In the genomic region with DNA sequence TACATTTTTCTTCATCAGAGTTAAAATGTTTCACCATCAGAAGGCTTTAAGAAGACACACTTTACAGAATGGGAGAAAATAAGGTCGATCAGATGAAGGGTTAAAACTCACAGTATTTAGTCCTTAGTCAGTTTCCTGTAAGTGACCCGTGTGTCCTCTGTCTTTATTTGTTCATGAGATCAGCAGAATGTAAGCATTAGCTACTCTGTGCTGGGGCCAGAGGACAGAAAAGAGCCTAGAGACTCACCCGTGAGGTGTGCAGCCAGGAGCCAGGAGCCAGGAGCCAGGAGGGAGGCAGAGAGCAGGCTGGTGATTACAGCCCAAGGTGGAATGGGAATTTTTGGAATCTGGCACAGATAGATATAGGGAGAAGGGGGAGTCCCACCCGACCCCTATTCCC, we compare ENCODE assay signal across 18 mouse cellular contexts.
"Had no signal": no experiment of that assay in that cellular context is flagged by ENCODE, and none has a peak within 500 bp of the region (broad histone marks: within the 10 kb centered on the region; RNA-seq: fewer than 3 reads in every experiment).

No protein-coding gene starts in this region.

- DNase-seq: lung, adult 2 months; lung, postnatal 14 days; lung, postnatal 36 days; right cerebral cortex, postnatal 14 days; thymus, adult 2 months; thymus, postnatal 25 days; thymus, postnatal 4 days had no signal

- H3K9ac ChIP-seq: liver, embryonic 14.5 days; lung, embryonic 15.5 days; midbrain, embryonic 13.5 days; midbrain, embryonic 15.5 days; neural tube, embryonic 12.5 days; stomach, embryonic 15.5 days had no signal

- H3K27me3 ChIP-seq: lung, embryonic 15.5 days; midbrain, embryonic 15.5 days; neural tube, embryonic 12.5 days; stomach, embryonic 15.5 days had no signal

- H3K4me1 ChIP-seq: lung, embryonic 15.5 days; megakaryocyte, embryonic 14.5 days; midbrain, embryonic 13.5 days; midbrain, embryonic 15.5 days; neural tube, embryonic 12.5 days; stomach, embryonic 15.5 days had no signal

- H3K36me3 ChIP-seq: lung, embryonic 15.5 days; midbrain, embryonic 13.5 days; midbrain, embryonic 15.5 days; neural tube, embryonic 12.5 days; stomach, embryonic 15.5 days had no signal

- H3K27ac ChIP-seq: liver, embryonic 14.5 days; lung, embryonic 15.5 days; macrophage; midbrain, embryonic 13.5 days; midbrain, embryonic 15.5 days; neural tube, embryonic 12.5 days; stomach, embryonic 15.5 days; stomach, postnatal 0 days had no signal

- H3K9me3 ChIP-seq: lung, embryonic 15.5 days; midbrain, embryonic 13.5 days; midbrain, embryonic 15.5 days; neural tube, embryonic 12.5 days; stomach, embryonic 15.5 days had no signal

- ATAC-seq: lung, postnatal 0 days; midbrain, embryonic 13.5 days; midbrain, embryonic 15.5 days had no signal

- H3K4me2 ChIP-seq: lung, embryonic 15.5 days; midbrain, embryonic 11.5 days; midbrain, embryonic 13.5 days; midbrain, embryonic 15.5 days; neural tube, embryonic 12.5 days; stomach, embryonic 15.5 days had no signal

- H3K4me3 ChIP-seq: lung, embryonic 15.5 days; megakaryocyte, embryonic 14.5 days; midbrain, embryonic 13.5 days; midbrain, embryonic 15.5 days; neural tube, embryonic 12.5 days; stomach, embryonic 15.5 days had no signal
